Mouse (Mus musculus) right cerebral cortex, postnatal 10 days (tissue): ENCODE measurements around the gene Efcab8.
"Not testable (repeated sequence)": the region's sequence is repeated elsewhere in the genome, so short reads cannot be mapped to it uniquely, and the experiment has no call there.

ENCODE experiments used
- DNase-seq, 2 experiments: peaks; one replicate each; pipeline ENCODE4 v3.0.0; 2021; ENCODE audit warnings: low spot score in 2 of 2

Gene Efcab8

DNA sequence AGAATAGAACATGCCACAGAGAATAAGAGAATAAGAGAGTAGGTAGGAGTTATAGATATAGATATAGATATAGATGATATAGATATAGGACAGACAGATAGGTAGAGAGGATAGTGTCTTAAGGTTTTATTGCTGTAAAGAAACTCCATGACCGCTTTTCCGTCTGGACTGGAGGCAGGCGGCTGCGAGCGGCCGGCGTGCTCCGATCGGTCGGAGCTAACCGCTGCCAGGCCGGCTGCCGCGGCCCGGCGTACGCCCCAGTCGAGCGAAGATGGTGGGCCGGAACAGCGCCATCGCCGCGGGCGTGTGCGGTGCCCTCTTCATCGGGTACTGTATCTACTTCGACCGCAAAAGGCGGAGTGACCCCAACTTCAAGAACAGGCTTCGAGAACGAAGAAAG, 46.2 kb downstream of the Efcab8 start:
- DNase-seq: not testable (repeated sequence)

- DNase-seq: no peak
Observed at GRCm38 (mm10) chr2:153827171-153827830, 47.6 kb downstream of the Efcab8 start.

DNA sequence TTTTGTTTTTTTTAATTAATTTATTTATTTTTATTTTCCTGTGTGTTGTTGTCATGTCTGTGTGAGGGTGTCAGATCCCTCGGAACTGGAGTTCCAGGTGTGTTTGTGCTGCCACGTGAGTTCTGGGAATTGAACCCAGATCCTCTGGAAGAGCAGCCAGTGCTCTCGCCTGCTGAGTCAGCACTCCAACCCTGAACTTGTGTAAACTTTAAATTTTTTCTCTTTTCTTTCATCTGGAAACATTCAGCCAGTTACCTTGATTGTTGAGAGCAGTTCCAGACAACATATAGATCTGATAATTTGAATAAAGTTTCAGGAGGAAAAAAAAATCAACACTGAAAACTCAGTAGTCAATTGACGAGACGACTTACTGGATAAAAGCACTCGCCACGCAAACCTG, 49.0 kb downstream of the Efcab8 start:
- no peak for DNase-seq

DNA sequence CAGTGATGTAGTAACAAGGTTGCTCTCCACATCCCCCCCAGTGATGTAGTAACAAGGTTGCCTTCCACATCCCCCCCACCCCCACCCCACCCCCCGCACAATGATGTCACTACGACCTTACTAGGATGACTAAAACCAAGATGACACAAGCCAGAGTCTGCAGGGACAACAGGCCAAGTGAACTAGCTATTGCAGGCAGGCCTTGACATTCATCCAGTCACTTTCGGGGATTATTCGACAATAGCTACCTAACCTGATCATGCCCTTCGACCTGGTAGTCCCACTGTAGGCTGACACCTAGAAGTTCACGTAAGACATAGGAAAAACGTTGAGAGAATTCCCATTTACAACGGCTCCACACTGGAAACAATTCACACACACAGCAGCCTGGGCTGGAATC, 53.6 kb downstream of the Efcab8 start:
- DNase-seq: no peak

DNA sequence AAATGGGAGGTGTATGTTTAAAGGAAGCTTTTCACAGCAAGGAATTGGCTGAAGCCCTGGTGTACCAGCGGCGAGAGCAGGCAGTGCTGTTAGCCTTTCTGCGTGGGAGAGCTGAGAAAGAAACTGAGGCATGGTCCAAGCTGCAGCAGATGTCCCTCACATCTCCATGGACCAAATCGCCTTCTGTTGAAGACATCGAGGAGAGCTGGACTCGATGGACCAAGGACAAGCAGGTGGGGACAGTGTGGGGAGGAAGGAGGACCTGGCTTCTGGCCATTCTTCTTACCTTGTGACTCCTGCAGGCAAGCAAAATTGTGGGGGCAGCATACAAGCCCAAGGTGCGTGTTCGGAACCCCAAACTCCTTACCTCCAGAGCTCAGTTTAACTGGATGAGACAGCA, 63.1 kb downstream of the Efcab8 start:
- DNase-seq: no peak

DNA sequence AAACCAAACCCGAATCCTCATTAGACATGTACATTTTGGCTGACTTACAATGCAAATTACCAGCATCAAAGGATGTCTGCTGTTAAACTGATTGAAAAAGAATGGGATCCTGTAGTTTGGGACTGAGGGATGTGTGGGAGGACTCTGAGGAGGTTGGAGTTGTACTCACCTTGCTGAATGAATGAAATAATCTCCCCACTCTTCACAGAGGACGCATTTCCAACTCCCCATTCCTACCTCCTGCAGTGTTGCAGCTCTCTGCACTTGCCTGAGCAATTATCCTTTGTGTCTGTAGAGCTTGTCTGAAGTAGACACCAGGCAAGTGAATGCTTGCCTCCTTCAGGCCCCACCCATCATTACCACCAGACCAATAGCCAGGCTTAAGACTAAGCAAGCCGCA, 68.7 kb downstream of the Efcab8 start:
- DNase-seq: no peak

- DNase-seq: no peak
Observed at GRCm38 (mm10) chr2:153850351-153851029, 70.8 kb downstream of the Efcab8 start.

DNA sequence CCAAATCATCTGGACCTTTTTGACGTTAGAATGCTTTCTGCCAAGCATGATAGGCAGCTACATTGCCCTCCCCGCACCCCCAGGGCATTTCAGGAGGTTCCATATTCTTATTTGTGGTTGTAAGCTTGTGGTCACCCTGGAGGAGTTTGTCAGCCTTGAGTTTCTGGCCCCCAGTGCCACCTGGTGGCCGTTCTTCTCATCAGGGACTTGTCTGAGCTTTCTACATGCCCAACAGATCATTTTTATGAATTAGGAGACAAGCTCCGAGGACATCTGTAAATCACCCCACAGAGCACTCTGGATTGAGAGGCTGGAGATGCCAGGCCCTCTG, 71.3 kb downstream of the Efcab8 start:
- peak; percentile 53 to 71 for DNase-seq

GRCm38 (mm10) chr2:153853544-153853943, 73.8 kb downstream of the Efcab8 start:
- no peak for DNase-seq

GRCm38 (mm10) chr2:153859581-153859980, 79.8 kb downstream of the Efcab8 start:
- DNase-seq: no peak

DNA sequence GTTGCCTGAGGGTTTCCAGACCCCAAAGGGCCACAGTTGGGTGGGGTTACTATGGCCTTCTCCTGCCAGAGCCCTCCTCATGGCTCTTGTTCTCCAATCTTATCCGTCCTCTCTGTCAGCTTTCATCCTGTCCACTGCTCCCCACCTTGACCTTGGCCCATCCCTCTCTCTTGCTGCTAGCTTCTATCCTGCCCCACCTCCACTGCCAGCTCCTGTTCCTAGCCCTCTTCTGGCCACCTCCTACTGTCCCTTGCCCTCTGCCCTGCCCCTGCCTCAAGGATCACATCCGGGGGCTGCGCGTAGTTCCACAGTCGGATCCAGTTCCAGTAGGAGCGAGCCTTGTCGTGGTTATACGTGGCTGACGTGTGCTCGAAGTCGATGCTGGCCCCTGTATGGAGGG, 80.6 kb downstream of the Efcab8 start:
- no peak for DNase-seq

DNA sequence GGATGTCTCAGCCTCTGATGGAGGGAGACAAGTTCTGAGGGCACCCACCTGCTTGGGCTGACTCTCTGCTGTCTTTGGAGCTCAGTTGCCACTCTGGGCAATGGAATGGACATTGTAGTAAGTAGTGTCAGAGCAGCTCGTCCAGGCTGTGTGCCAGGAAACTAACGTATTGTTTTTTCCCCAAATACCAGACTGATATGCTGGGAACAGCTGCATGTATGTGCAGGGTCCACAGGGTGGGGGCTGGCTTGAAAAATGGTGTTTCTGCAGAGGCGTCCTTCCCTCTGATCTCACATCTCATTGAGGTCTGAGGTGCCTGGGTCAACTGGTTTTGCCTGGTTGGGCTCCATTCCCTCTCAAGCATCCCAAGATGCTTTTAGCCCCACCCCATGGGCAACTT, 81.0 kb downstream of the Efcab8 start:
- DNase-seq: no peak

DNA sequence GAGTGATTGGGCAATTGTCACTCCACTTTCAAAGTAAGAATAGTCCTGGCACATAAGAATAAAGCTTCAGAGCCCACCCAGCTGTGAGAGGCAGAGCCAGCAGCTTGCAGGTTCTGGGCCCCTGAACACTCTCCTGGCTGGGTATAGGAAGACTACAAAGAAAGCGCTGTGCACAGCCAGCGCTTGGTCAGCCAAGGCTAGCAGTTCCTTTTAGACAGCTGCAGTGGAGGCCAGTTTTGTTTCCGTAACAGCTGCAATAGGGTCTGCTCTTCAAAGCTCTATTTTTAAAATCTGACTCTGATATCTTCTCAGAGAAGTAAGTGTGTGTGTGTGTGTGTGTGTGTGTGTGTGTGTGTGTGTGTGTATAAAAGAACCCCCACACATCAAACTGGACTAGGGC, 82.2 kb downstream of the Efcab8 start:
- DNase-seq: no peak

GRCm38 (mm10) chr2:153870984-153871383, 91.3 kb downstream of the Efcab8 start, which contains the start of gene Sun5:
Sun5 (minus strand) TSS chr2:153871084.
- no peak for DNase-seq

GRCm38 (mm10) chr2:153874745-153875144, 95.0 kb downstream of the Efcab8 start, which contains the start of gene Bpifb2:
Bpifb2 (plus strand) TSS chr2:153875045.
- no peak for DNase-seq
